Mouse (Mus musculus) forebrain, embryonic 16.5 days (tissue): Measurements from ENCODE around the gene Wbp1l. TPM values are rescaled to one million over a fixed set of nuclear protein-coding genes. Genes with fewer than 3 reads are reported as not detected.

Experiments
- ATAC-seq: fragments of 200-750 bp; cut with Nextera tagmentation; 2 replicates; pipeline ENCODE4 v1.8.0; 2017; ENCODE audit warnings: mild to moderate bottlenecking, moderate library complexity
- H3K27ac ChIP-seq: fragments of 300-500 bp; sonication (generic); 2 replicates; pipeline ENCODE4 v1.5.1; 2014; ENCODE audit warnings: low read length, control low read depth
- H3K27me3 ChIP-seq: fragments of 300-500 bp; sonication (generic); replicated peaks from 2 replicates; pipeline ENCODE4 v1.6.1; 2014; ENCODE audit warnings: low read length; ENCODE audit not compliant: control insufficient read depth, insufficient read depth
- H3K36me3 ChIP-seq: fragments of 300-500 bp; sonication (generic); 2 replicates; pipeline ENCODE4 v1.6.1; 2014; ENCODE audit not compliant: control insufficient read depth, insufficient read depth
- H3K4me1 ChIP-seq: fragments of 300-500 bp; sonication (generic); replicated peaks from 2 replicates; pipeline ENCODE4 v1.6.1; 2014; ENCODE audit warnings: low read length; ENCODE audit not compliant: control insufficient read depth, insufficient read depth
- H3K4me2 ChIP-seq: fragments of 300-500 bp; sonication (generic); 2 replicates; pipeline ENCODE4 v1.6.1; 2014; ENCODE audit warnings: mild to moderate bottlenecking, low read length, control low read depth
- H3K4me3 ChIP-seq: fragments of 300-500 bp; sonication (generic); replicated peaks from 2 replicates; pipeline ENCODE4 v1.5.1; 2014; ENCODE audit warnings: mild to moderate bottlenecking, low read length, control low read depth
- H3K9ac ChIP-seq: fragments of 300-500 bp; sonication (generic); replicated peaks from 2 replicates; pipeline ENCODE4 v1.6.1; 2014; ENCODE audit warnings: low read depth, low read length, control low read depth
- H3K9me3 ChIP-seq: fragments of 300-500 bp; sonication (generic); 2 replicates; pipeline ENCODE4 v1.6.1; 2016; ENCODE audit warnings: low read length; ENCODE audit not compliant: control insufficient read depth
- WGBS: fragments of 180-500 bp; shearing (Covaris S2); extraction: QIAGEN DNeasy Blood & Tissue Kit; methylation state at CpG from one replicate; pipeline ENCODE4 v1.1.7; 2014; 5-methylcytosine and 5-hydroxymethylcytosine counted together
- polyA plus RNA-seq: library from polyadenylated mRNA; unstranded; fragments of >200 nt; fragmentation: Nextera tagmentation; extraction: Ambion mirVana; gene quantifications from 2 replicates; pipeline ENCODE4 v1.2.1, GENCODE M21; 2015

The Wbp1l gene
- polyA plus RNA-seq, 1 experiment from 2014 or later: 39.1 TPM

GRCm38 (mm10) chr19:46639053-46639452, 40.2 kb downstream of the Wbp1l start:
- peaks cover 26% of the 10 kb centered on the region for H3K4me1 ChIP-seq
- no peak overlapping the region for H3K4me2 ChIP-seq
- H3K4me3 ChIP-seq: no peak overlapping the region
- no peak for ATAC-seq
- H3K9me3 ChIP-seq: no peaks in the 10 kb centered on the region
- H3K9ac ChIP-seq: no peak overlapping the region
- no peak overlapping the region for H3K27ac ChIP-seq
- H3K27me3 ChIP-seq: no peaks in the 10 kb centered on the region
- H3K36me3 ChIP-seq: no peaks in the 10 kb centered on the region

GRCm38 (mm10) chr19:46639496-46639895, 40.6 kb downstream of the Wbp1l start:
- peaks cover 30% of the 10 kb centered on the region for H3K4me1 ChIP-seq
- no peak overlapping the region for H3K4me2 ChIP-seq
- WGBS: 93% methylated on average over 14 of the region's 14 CpGs
- no peak overlapping the region for H3K9ac ChIP-seq
- no peak overlapping the region for H3K27ac ChIP-seq
- H3K36me3 ChIP-seq: no peaks in the 10 kb centered on the region
- H3K27me3 ChIP-seq: no peaks in the 10 kb centered on the region
- H3K4me3 ChIP-seq: no peak overlapping the region
- no peaks in the 10 kb centered on the region for H3K9me3 ChIP-seq
- no peak for ATAC-seq

GRCm38 (mm10) chr19:46640780-46641179, 41.9 kb downstream of the Wbp1l start:
- WGBS: 89% methylated on average over 8 of the region's 8 CpGs
- Histone ChIP-seq H3K9me3 (no peaks in the 10 kb centered on the region), H3K36me3 (no peaks in the 10 kb centered on the region), H3K4me2 (no peak overlapping the region), H3K4me3 (no peak overlapping the region), H3K27ac (no peak overlapping the region), H3K9ac (no peak overlapping the region), H3K27me3 (no peaks in the 10 kb centered on the region), H3K4me1 (peaks cover 43% of the 10 kb centered on the region)
- no peak for ATAC-seq

DNA sequence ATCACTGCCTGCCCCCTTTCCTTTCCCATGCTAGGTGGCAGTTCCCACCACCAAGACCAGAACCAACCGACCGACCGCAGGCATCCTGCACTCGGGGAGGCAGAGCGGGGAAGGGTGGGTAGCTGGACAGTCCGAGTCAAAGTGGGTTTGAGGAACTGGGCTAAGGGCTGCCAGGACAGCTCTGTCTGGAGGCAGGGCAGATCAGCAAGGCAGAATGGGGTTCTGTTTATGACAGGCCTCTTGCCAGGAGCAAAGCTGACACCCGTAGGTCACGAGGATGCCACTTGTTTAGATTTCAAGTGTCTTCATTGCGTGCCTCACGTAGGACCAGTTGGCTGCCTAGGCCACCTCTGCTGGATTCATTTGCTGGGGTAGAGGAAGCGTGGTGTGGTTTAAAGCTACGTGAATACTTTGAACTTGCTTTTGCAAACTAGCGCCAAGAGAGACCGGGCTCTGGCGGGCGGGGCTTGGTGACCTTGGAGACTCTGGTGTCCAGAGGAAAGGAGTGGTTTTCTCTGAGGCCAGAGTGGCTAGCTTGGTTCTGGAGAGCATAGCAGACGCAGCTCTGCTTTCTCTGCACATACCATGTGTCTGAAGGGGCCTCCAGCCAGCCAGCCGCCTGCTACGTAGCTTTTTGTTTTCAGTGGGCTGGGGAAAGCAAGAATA, 42.7 kb downstream of the Wbp1l start:
- Histone ChIP-seq H3K27me3 (no peaks in the 10 kb centered on the region), H3K27ac (peak overlapping the region; percentile 45; the same call in 1 of the 2 replicates), H3K36me3 (no peaks in the 10 kb centered on the region), H3K4me1 (peaks cover 45% of the 10 kb centered on the region), H3K4me3 (no peak overlapping the region), H3K4me2 (no peak overlapping the region), H3K9me3 (no peaks in the 10 kb centered on the region), H3K9ac (no peak overlapping the region; the same call in 1 of the 2 replicates)
- ATAC-seq: peak; percentile 34; the same call in 1 of the 2 replicates
- 56% methylated on average over 19 of the region's 19 CpGs for WGBS

GRCm38 (mm10) chr19:46642136-46642753, 43.4 kb downstream of the Wbp1l start:
- no peaks in the 10 kb centered on the region for H3K27me3 ChIP-seq
- ATAC-seq: no peak
- H3K9me3 ChIP-seq: no peaks in the 10 kb centered on the region
- peaks cover 45% of the 10 kb centered on the region for H3K4me1 ChIP-seq
- H3K9ac ChIP-seq: no peak overlapping the region
- H3K4me3 ChIP-seq: no peak overlapping the region
- H3K27ac ChIP-seq: peak overlapping the region; percentile 45; the same call in 1 of the 2 replicates
- H3K4me2 ChIP-seq: no peak overlapping the region
- H3K36me3 ChIP-seq: no peaks in the 10 kb centered on the region
- WGBS: 62% methylated on average over 22 of the region's 22 CpGs

- Histone ChIP-seq H3K9me3 (no peaks in the 10 kb centered on the region), H3K27ac (no peak overlapping the region), H3K4me3 (no peak overlapping the region), H3K27me3 (no peaks in the 10 kb centered on the region), H3K36me3 (no peaks in the 10 kb centered on the region), H3K4me1 (peaks cover 45% of the 10 kb centered on the region), H3K9ac (no peak overlapping the region), H3K4me2 (no peak overlapping the region)
- ATAC-seq: no peak
- WGBS: 72% methylated on average over 5 of the region's 5 CpGs
Measured at GRCm38 (mm10) chr19:46643236-46643635, 44.4 kb downstream of the Wbp1l start.

DNA sequence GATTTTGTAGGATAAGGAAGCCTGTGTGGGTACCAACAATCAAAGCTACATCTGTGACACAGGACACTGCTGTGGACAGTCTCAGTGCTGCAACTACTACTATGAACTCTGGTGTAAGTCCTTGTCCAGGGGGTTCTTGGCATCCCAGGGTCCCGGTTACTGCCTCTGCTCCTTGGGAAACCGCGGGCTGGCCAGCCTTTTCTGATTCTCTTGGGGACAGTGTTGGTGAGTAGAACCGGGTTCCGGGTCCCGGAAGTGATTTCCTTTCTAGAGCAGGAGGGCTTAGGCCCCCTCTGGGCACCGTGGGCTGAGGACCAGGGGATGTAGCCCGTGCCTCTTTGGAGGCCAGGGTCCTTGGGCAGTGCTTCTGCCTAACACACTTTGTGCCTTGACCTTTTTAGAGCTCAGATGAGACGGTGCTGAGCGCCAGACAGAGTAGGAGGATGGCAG, 45.5 kb downstream of the Wbp1l start:
- WGBS: 82% methylated on average over 10 of the region's 10 CpGs
- Histone ChIP-seq H3K4me2 (no peak overlapping the region), H3K27ac (peak overlapping the region; percentile 38; the same call in 1 of the 2 replicates), H3K9ac (0 out of 2 replicates have a peak overlapping the region, but pooled peaks have one; percentile 12), H3K4me1 (peaks cover 45% of the 10 kb centered on the region), H3K27me3 (no peaks in the 10 kb centered on the region), H3K36me3 (no peaks in the 10 kb centered on the region), H3K9me3 (no peaks in the 10 kb centered on the region), H3K4me3 (no peak overlapping the region)
- ATAC-seq: no peak

DNA sequence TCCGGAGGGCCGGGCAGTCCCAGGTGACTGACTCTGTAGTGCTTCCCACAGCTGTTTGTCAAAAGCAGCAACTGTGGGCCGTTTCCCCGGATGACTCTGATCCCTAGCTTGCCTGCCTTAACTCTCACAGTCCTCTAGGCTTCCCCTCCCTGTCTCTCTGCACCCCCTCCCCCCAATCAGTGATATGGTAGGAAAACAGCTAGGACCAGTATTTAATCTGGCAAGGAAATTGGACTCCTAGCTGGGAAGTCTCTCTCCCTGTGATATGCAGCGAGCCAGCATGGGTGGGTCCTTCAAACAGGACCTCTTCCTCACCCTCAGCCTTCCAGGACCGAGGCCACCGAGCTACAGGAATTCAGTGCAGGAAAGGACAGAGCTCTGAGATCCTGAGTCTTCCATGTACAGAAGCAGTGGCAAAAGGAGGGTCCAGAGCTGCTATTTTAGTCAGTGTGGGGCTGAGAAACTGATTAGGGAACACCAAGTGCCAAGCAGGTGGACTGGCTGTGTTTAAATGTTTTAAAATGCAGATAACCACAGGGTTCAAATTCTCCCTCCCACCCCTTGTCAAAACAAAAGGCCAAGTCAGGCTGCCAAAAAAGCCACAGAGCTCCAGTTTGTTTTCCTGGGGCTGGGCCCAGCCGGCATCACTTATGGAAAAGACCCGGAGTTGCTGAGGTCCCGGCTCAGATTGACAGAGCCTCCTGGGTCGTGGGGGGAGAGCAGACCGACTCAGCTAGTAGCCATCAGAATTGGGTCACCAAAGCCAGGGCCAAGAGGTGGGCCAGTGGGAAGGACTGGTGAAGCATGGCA, 46.1 kb downstream of the Wbp1l start:
- 21% methylated on average over 12 of the region's 12 CpGs for WGBS
- Histone ChIP-seq H3K27ac (peak overlapping the region; percentile 38), H3K36me3 (no peaks in the 10 kb centered on the region), H3K9me3 (no peaks in the 10 kb centered on the region), H3K4me1 (peaks cover 45% of the 10 kb centered on the region), H3K4me3 (no peak overlapping the region), H3K4me2 (no peak overlapping the region), H3K27me3 (no peaks in the 10 kb centered on the region), H3K9ac (no peak overlapping the region)
- peak; percentile 58 for ATAC-seq

DNA sequence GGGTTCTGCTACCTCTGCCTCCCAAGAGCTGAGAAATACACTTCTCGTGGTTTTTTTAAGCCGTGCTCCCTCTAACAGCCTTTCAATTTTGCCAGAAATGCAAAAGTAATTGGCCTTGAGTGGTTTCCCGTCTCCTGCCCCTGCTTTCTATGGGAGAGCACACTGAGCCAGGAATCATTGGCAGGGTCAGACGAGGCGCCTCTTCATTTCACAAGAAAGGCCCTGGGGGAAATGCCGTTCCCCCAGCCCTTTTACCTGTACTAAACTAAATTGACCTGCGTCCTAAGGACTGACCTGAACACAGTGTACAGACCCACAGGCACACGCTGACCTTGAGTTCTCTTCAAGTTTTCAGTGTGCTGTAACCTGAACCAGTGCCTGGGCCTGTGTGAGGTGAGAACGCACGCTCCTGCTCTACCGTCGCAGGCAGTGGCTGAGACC, 47.2 kb downstream of the Wbp1l start:
- 72% methylated on average over 12 of the region's 12 CpGs for WGBS
- Histone ChIP-seq H3K9ac (no peak overlapping the region), H3K4me3 (no peak overlapping the region), H3K27ac (no peak overlapping the region), H3K9me3 (no peaks in the 10 kb centered on the region), H3K4me1 (peaks cover 43% of the 10 kb centered on the region), H3K4me2 (no peak overlapping the region), H3K36me3 (no peaks in the 10 kb centered on the region), H3K27me3 (no peaks in the 10 kb centered on the region)
- no peak for ATAC-seq
